Mouse (Mus musculus): ENCODE measurements around the gene Pgd.

The Pgd gene

GRCm38 (mm10) chr4:149168016-149168415 is 1.4 kb upstream of the Pgd start:
- DNase-seq (ENCODE audit: low read depth, low spot score): no peak

- DNase-seq (ENCODE audit: low read depth, low spot score): peak; percentile 65
These were observed 513 bp upstream of the Pgd start for GRCm38 (mm10) chr4:149166957-149167611.

- DNase-seq (ENCODE audit: low read depth, low spot score): no peak
These were observed 2.4 kb downstream of the Pgd start for GRCm38 (mm10) chr4:149164150-149164549.

- DNase-seq (ENCODE audit: low read depth, low spot score): no peak
These were observed 3.4 kb downstream of the Pgd start for GRCm38 (mm10) chr4:149163196-149163595.

GRCm38 (mm10) chr4:149161166-149161565 is 5.4 kb downstream of the Pgd start:
- no peak for DNase-seq (ENCODE audit: low read depth, low spot score)

GRCm38 (mm10) chr4:149159891-149160290 is 6.7 kb downstream of the Pgd start:
- DNase-seq (ENCODE audit: low read depth, low spot score): no peak

GRCm38 (mm10) chr4:149159203-149159602 is 7.4 kb downstream of the Pgd start:
- no peak for DNase-seq (ENCODE audit: low read depth, low spot score)

GRCm38 (mm10) chr4:149157415-149157973 is 9.1 kb downstream of the Pgd start:
- no peak for DNase-seq (ENCODE audit: low read depth, low spot score)

GRCm38 (mm10) chr4:149155711-149156110 is 10.9 kb downstream of the Pgd start:
- no peak for DNase-seq (ENCODE audit: low read depth, low spot score)

GRCm38 (mm10) chr4:149154859-149155258 is 11.7 kb downstream of the Pgd start:
- DNase-seq (ENCODE audit: low read depth, low spot score): no peak

GRCm38 (mm10) chr4:149150721-149151120 is 15.8 kb downstream of the Pgd start:
- DNase-seq (ENCODE audit: low read depth, low spot score): no peak

- no peak for DNase-seq (ENCODE audit: low read depth, low spot score)
These were observed 16.3 kb downstream of the Pgd start for GRCm38 (mm10) chr4:149150256-149150655.

- no peak for DNase-seq (ENCODE audit: low read depth, low spot score)
These were observed 17.0 kb downstream of the Pgd start for GRCm38 (mm10) chr4:149149611-149150010.

- no peak for DNase-seq (ENCODE audit: low read depth, low spot score)
These were observed 17.4 kb downstream of the Pgd start for GRCm38 (mm10) chr4:149149196-149149595.

GRCm38 (mm10) chr4:149148084-149148483 is 18.5 kb downstream of the Pgd start:
- no peak for DNase-seq (ENCODE audit: low read depth, low spot score)

GRCm38 (mm10) chr4:149147528-149147927 is 19.0 kb downstream of the Pgd start:
- DNase-seq (ENCODE audit: low read depth, low spot score): peak; percentile 34

GRCm38 (mm10) chr4:149145151-149145550 is 21.4 kb downstream of the Pgd start:
- no peak for DNase-seq (ENCODE audit: low read depth, low spot score)

GRCm38 (mm10) chr4:149144459-149144858 is 22.1 kb downstream of the Pgd start:
- peak; percentile 90 for DNase-seq (ENCODE audit: low read depth, low spot score)

GRCm38 (mm10) chr4:149143594-149143993 is 23.0 kb downstream of the Pgd start:
- DNase-seq (ENCODE audit: low read depth, low spot score): no peak

GRCm38 (mm10) chr4:149138515-149138914 is 28.1 kb downstream of the Pgd start:
- DNase-seq (ENCODE audit: low read depth, low spot score): no peak

GRCm38 (mm10) chr4:149136982-149137770 is 29.4 kb downstream of the Pgd start, which contains the start of gene Cenps:
TSS of gene Cenps (minus strand) at chr4:149137629.
- peak; percentile 92 for DNase-seq (ENCODE audit: low read depth, low spot score)

- no peak for DNase-seq (ENCODE audit: low read depth, low spot score)
These were observed 30.3 kb downstream of the Pgd start for GRCm38 (mm10) chr4:149136116-149136850.
